Comparison of ENCODE assay signal across 34 mouse cellular contexts in the genomic region with DNA sequence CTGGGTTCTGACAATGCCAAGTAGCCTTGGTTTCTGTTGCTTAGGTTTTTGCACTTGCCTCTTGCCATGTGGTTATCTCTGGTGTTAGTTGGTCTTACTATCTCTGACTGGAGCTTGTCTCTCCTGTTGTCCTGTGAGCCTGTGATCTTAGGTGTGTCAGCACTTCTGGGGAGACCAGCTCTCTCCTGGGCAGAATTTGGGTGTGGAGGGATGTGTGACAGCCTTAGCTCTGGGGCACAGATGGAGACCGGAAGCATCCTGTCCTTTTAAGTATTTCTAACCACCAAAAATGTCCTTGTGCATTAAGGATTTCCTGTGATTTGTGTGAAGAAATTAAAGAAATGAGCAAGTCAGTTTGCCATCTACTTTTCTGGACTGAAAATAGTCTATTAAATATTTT. TPM values are rescaled to one million over a fixed set of nuclear protein-coding genes. Genes with fewer than 3 reads are reported as not detected.
DNase-seq lines count a peak whose midpoint lies in the region; ATAC-seq lines count a peak whose summit lies in the region.
"Had no signal": no experiment of that assay in that cellular context is flagged by ENCODE, and none has a peak within 500 bp of the region (broad histone marks: within the 10 kb centered on the region; RNA-seq: fewer than 3 reads in every experiment).

No protein-coding gene starts in this region.

- H3K36me3 ChIP-seq in forebrain, embryonic 13.5 days (ENCODE audit: poor library complexity, severe bottlenecking) = no peaks in the 10 kb centered on the region
- H3K36me3 ChIP-seq in intestine, embryonic 16.5 days (ENCODE audit: control insufficient read depth, insufficient read depth, low read length) = no peaks in the 10 kb centered on the region
- H3K36me3 ChIP-seq: embryonic facial prominence, embryonic 13.5 days; hindbrain, embryonic 10.5 days; hindbrain, embryonic 15.5 days; intestine, embryonic 15.5 days; limb, embryonic 10.5 days; limb, embryonic 15.5 days; liver, embryonic 15.5 days; midbrain, embryonic 13.5 days had no signal

- no peak overlapping the region for H3K27ac ChIP-seq in forebrain, embryonic 13.5 days
- H3K27ac ChIP-seq in intestine, embryonic 16.5 days (ENCODE audit: low read length) = no peak overlapping the region
- H3K27ac ChIP-seq: embryonic facial prominence, embryonic 13.5 days; hindbrain, embryonic 10.5 days; hindbrain, embryonic 15.5 days; intestine, embryonic 15.5 days; kidney, postnatal 0 days; limb, embryonic 10.5 days; limb, embryonic 15.5 days; liver, embryonic 15.5 days; midbrain, embryonic 13.5 days had no signal

- no peak overlapping the region for H3K4me2 ChIP-seq in forebrain, embryonic 13.5 days
- no peak overlapping the region for H3K4me2 ChIP-seq in intestine, embryonic 16.5 days (ENCODE audit: low read depth, low read length)
- H3K4me2 ChIP-seq: embryonic facial prominence, embryonic 13.5 days; hindbrain, embryonic 15.5 days; intestine, embryonic 15.5 days; limb, embryonic 15.5 days; liver, embryonic 15.5 days; lung, embryonic 14.5 days; midbrain, embryonic 13.5 days had no signal

- no peaks in the 10 kb centered on the region for H3K27me3 ChIP-seq in forebrain, embryonic 13.5 days
- H3K27me3 ChIP-seq in intestine, embryonic 16.5 days (replicated peaks; ENCODE audit: control insufficient read depth, insufficient read depth, low read length) = no peaks in the 10 kb centered on the region
- H3K27me3 ChIP-seq: embryonic facial prominence, embryonic 13.5 days; hindbrain, embryonic 15.5 days; intestine, embryonic 15.5 days; limb, embryonic 15.5 days; liver, embryonic 15.5 days; megakaryocyte, embryonic 14.5 days; midbrain, embryonic 13.5 days had no signal

- H3K4me3 ChIP-seq in forebrain, embryonic 13.5 days = no peak overlapping the region
- H3K4me3 ChIP-seq in intestine, embryonic 16.5 days (ENCODE audit: low read length) = no peak overlapping the region
- H3K4me3 ChIP-seq: embryonic facial prominence, embryonic 13.5 days; hindbrain, embryonic 10.5 days; hindbrain, embryonic 15.5 days; intestine, embryonic 15.5 days; limb, embryonic 10.5 days; limb, embryonic 15.5 days; liver, embryonic 15.5 days; megakaryocyte, embryonic 14.5 days; midbrain, embryonic 13.5 days had no signal

- DNase-seq in 416B (ENCODE audit: low read depth) = peak; percentile 44
- DNase-seq in CD4-positive helper T cell, adult 2 months (ENCODE audit: low read depth, low spot score) = peak; percentile 52
- no peak for DNase-seq in adrenal gland, postnatal 36 days
- DNase-seq: adrenal gland, adult 8-10 months; cerebellum, adult 8-10 months; cerebellum, postnatal 36 days; gastrocnemius, postnatal 14 days; heart, postnatal 14 days; kidney, adult 8-10 months; layer of hippocampus, postnatal 36 days; lung, embryonic 14.5 days; lung, postnatal 14 days; right cerebral cortex, adult 18-20 months; spleen, adult 18-20 months had no signal

- peak; percentile 89 for ATAC-seq in activated CD4-positive, CD25-positive, alpha-beta regulatory T cell, adult 4 months
- ATAC-seq in megakaryocyte progenitor cell, adult 5-6 weeks (replicated peaks; ENCODE audit: poor library complexity) = peak; percentile 83
- ATAC-seq in forebrain, embryonic 13.5 days = no peak
- no peak for ATAC-seq in intestine, embryonic 16.5 days
- ATAC-seq: intestine, embryonic 15.5 days; midbrain, embryonic 13.5 days had no signal

- WGBS in forebrain, embryonic 13.5 days = 92% methylated on average over 1 of the region's 1 CpGs
- 100% methylated on average over 1 of the region's 1 CpGs for WGBS in intestine, embryonic 16.5 days

- H3K4me1 ChIP-seq in forebrain, embryonic 13.5 days = no peaks in the 10 kb centered on the region
- H3K4me1 ChIP-seq in intestine, embryonic 16.5 days (ENCODE audit: control insufficient read depth, insufficient read depth, low read length) = no peaks in the 10 kb centered on the region
- H3K4me1 ChIP-seq: embryonic facial prominence, embryonic 13.5 days; hindbrain, embryonic 10.5 days; hindbrain, embryonic 15.5 days; intestine, embryonic 15.5 days; limb, embryonic 10.5 days; limb, embryonic 15.5 days; liver, embryonic 15.5 days; midbrain, embryonic 13.5 days had no signal

- no peak overlapping the region for H3K9ac ChIP-seq in forebrain, embryonic 13.5 days
- no peak overlapping the region for H3K9ac ChIP-seq in intestine, embryonic 16.5 days (ENCODE audit: low read depth, low read length)
- H3K9ac ChIP-seq: embryonic facial prominence, embryonic 13.5 days; hindbrain, embryonic 15.5 days; intestine, embryonic 15.5 days; limb, embryonic 15.5 days; liver, embryonic 15.5 days; lung, embryonic 14.5 days; midbrain, embryonic 13.5 days had no signal

- H3K9me3 ChIP-seq in forebrain, embryonic 13.5 days (replicated peaks) = no peaks in the 10 kb centered on the region; the same call in 1 of the 2 replicates
- no peaks in the 10 kb centered on the region for H3K9me3 ChIP-seq in intestine, embryonic 16.5 days (ENCODE audit: control insufficient read depth, low read length)
- H3K9me3 ChIP-seq: embryonic facial prominence, embryonic 13.5 days; hindbrain, embryonic 10.5 days; hindbrain, embryonic 15.5 days; intestine, embryonic 15.5 days; limb, embryonic 10.5 days; limb, embryonic 15.5 days; liver, embryonic 15.5 days; megakaryocyte, embryonic 14.5 days; midbrain, embryonic 13.5 days had no signal

RNA-seq across cellular contexts. Expression of gene Tespa1, which starts 21.4 kb away (rescaled TPM):
- 100 to 1,000 TPM; 277 to 337 TPM for polyA plus RNA-seq in activated CD4-positive, CD25-positive, alpha-beta regulatory T cell, adult 4 months (2017; shearing (Covaris generic))
- 30.7 and 51.7 TPM in 2 replicates for total RNA-seq in megakaryocyte progenitor cell, adult 5-6 weeks (2015)
- total RNA-seq in megakaryocyte progenitor cell, adult 5-6 weeks (2017) = 35.8 and 50.3 TPM in 2 replicates
- not detected in 2 replicates for polyA plus RNA-seq in forebrain, embryonic 13.5 days (2015; fragmentation: Nextera tagmentation; extraction: Ambion mirVana)
- polyA plus RNA-seq in intestine, embryonic 16.5 days (2015; fragmentation: Nextera tagmentation; extraction: Ambion mirVana) = 0.62 and 0.68 TPM in 2 replicates
- total RNA-seq in adrenal gland, postnatal 36 days (2021) = under 1 TPM; 0.30 to 0.40 TPM
- polyA plus RNA-seq: C2C12; heart, embryonic 14.5 days; hindbrain, embryonic 10.5 days; limb, embryonic 10.5 days; midbrain, embryonic 13.5 days; neural tube, embryonic 14.5 days had no signal

RNA-seq across cellular contexts. Expression of gene Vmn2r84, which starts 50.1 kb away (rescaled TPM):
- 1 to 10 TPM; 1.2 to 2.3 TPM for polyA plus RNA-seq in activated CD4-positive, CD25-positive, alpha-beta regulatory T cell, adult 4 months (2017; shearing (Covaris generic))
- not detected in 2 replicates for total RNA-seq in megakaryocyte progenitor cell, adult 5-6 weeks (2015)
- not detected in 2 replicates for total RNA-seq in megakaryocyte progenitor cell, adult 5-6 weeks (2017)
- polyA plus RNA-seq in forebrain, embryonic 13.5 days (2015; fragmentation: Nextera tagmentation; extraction: Ambion mirVana) = not detected in 2 replicates
- 0.01 TPM in 1 of 2 replicates, not detected in the other for polyA plus RNA-seq in intestine, embryonic 16.5 days (2015; fragmentation: Nextera tagmentation; extraction: Ambion mirVana)
- total RNA-seq in adrenal gland, postnatal 36 days (2021) = not detected
- total RNA-seq: adrenal gland, adult 8-10 months; gastrocnemius, postnatal 14 days; granulocyte monocyte progenitor cell, adult 5-6 weeks; heart, postnatal 14 days had no signal
- polyA plus RNA-seq: C2C12; embryonic facial prominence, embryonic 13.5 days; heart, embryonic 14.5 days; hindbrain, embryonic 10.5 days; intestine, embryonic 15.5 days; kidney, postnatal 0 days; large intestine, adult 2 months; limb, embryonic 10.5 days; limb, embryonic 15.5 days; liver, embryonic 15.5 days; lung, embryonic 14.5 days; midbrain, embryonic 13.5 days; stomach, embryonic 16.5 days had no signal

Comparison
In these comparisons a context has a peak if more than half of its experiments do, and no peak if none do; other contexts are left out.
1. DNase-seq: peak in 416B (single experiment) and CD4-positive helper T cell, adult 2 months (single experiment); none in adrenal gland, postnatal 36 days (0 of 2).
2. ATAC-seq: peak in activated CD4-positive, CD25-positive, alpha-beta regulatory T cell, adult 4 months (single experiment) and megakaryocyte progenitor cell, adult 5-6 weeks (single experiment); none in forebrain, embryonic 13.5 days (single experiment) and intestine, embryonic 16.5 days (single experiment).
3. RNA of gene Tespa1, which starts 21.4 kb away (polyA plus RNA-seq): 277 to 337 TPM in activated CD4-positive, CD25-positive, alpha-beta regulatory T cell, adult 4 months; 0.62 to 0.68 TPM in intestine, embryonic 16.5 days and not detected in forebrain, embryonic 13.5 days; every median in the first group is over 100 times any median in the second.